Mouse (Mus musculus): ENCODE measurements at regions not wholly inside any gene's neighbourhood (a gene's known extent, or its start where the extent isn't known, plus 50 kb on each side); places are given as distances from the start of the nearest gene placed in this dataset.

- TF ChIP-seq CTCF (IDR thresholded peaks at IDR 0.05; ENCODE audit: low read depth) (no peak), EP300 (IDR thresholded peaks at IDR 0.05; ENCODE audit: low read depth) (no peak)
Observed at GRCm38 (mm10) chr12:10445738-10446137, 55.2 kb downstream of the Rdh14 start.

Data from liver, embryonic 14.5 days (tissue).